Mouse (Mus musculus) bone marrow macrophage, adult 2 months (primary cell): ENCODE data around the gene D7Ertd443e.

ENCODE experiments used
- CTCF ChIP-seq: IDR thresholded peaks from 2 replicates; pipeline ENCODE4 v1.5.1; 2012; ENCODE audit warnings: low read depth, mild to moderate bottlenecking, low read length, moderate library complexity
- POLR2A ChIP-seq: IDR thresholded peaks from 2 replicates; pipeline ENCODE4 v1.6.1; 2012; ENCODE audit warnings: mild to moderate bottlenecking, low read depth, low read length, borderline replicate concordance

DNA sequence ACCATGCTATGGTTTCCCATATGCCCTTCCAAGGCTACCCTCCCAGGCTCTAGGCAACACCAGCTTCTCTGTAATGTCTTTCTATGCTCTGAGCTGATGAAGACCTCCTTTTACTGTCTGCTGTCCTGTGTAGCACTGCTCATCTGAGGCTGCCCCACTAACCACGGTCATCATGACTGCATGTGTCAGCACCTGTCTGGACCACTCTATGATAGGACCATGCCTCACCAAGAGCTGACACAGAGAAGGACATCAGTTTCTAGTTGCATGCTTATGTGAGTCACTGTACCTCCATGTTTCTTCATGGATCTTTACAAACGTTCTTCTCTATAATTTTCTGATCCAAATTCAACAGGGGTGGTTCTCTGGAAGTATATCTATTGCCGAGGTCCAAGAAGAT is 154.8 kb downstream of the D7Ertd443e start:
- TF ChIP-seq CTCF = no peak
- TF ChIP-seq POLR2A = no peak
